Mouse (Mus musculus): ENCODE measurements around the gene Gm826. TPM values are rescaled to one million over a fixed set of nuclear protein-coding genes. Genes with fewer than 3 reads are reported as not detected.

Gm826 gene
- polyA plus RNA-seq, 1 experiment: 0.58 TPM

DNA sequence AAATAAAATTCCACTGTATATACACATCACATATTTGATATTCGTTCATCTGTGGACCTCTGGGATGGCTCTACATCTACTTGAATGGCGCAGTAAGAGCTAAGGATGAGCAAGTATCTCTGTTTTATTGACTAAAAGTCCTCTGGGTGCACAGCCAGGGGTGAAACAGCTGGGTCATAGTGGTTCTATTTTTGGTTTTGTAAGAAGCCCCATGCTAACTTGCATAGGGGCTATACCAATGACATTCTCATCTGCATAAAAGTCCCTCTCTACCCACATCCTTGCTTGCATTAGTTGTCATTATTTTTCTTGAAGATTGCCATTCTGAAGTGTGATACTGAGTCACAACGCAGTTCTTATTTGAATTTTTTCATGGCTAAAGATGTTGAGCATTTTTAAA lies 28.9 kb downstream of the Gm826 start:
- TF ChIP-seq CTCF (IDR thresholded peaks at IDR 0.05; ENCODE audit: insufficient read depth, low read length) (no peak), POLR2A (IDR thresholded peaks at IDR 0.05; ENCODE audit: borderline replicate concordance, extremely low read depth, low read depth, low read length) (no peak)

DNA sequence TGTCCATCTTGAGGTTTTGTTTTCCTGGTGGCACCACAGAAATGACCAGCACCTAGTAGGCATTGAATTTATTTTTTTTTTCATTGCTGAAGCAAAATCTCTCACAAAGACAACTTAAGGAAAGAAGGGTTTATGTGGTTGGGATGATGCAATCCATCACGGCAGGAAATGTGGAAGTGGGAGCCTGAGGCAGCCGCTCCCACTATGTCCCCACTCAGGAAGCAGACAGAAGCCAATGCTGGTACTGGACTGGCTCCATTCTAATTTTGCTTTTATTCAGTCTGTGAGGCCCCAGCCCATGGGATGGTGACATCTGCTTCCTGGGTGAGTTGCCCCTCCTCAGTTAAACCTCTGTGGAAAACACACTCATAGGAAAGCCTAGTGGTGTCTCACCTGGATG lies 30.0 kb downstream of the Gm826 start:
- TF ChIP-seq CTCF (IDR thresholded peaks at IDR 0.05; ENCODE audit: insufficient read depth, low read length): no peak
- TF ChIP-seq POLR2A (IDR thresholded peaks at IDR 0.05; ENCODE audit: borderline replicate concordance, extremely low read depth, low read depth, low read length): no peak
- Histone ChIP-seq H3K4me1 (ENCODE audit: control insufficient read depth, insufficient read depth, low read length) (no peaks in the 10 kb centered on the region), H3K4me3 (replicated peaks; ENCODE audit: extremely low read depth, low read depth, low read length) (no peak overlapping the region)
- no peak for DNase-seq
- 45% methylated on average over 2 of the region's 2 CpGs for WGBS

More for the DNA sequence above, 28.9 kb downstream of the Gm826 start:
- 87% methylated on average over 3 of the region's 3 CpGs for WGBS
- H3K4me3 ChIP-seq (replicated peaks; ENCODE audit: extremely low read depth, low read depth, low read length): no peak overlapping the region
- H3K4me1 ChIP-seq (ENCODE audit: control insufficient read depth, insufficient read depth, low read length): no peaks in the 10 kb centered on the region
- DNase-seq: no peak

DNA sequence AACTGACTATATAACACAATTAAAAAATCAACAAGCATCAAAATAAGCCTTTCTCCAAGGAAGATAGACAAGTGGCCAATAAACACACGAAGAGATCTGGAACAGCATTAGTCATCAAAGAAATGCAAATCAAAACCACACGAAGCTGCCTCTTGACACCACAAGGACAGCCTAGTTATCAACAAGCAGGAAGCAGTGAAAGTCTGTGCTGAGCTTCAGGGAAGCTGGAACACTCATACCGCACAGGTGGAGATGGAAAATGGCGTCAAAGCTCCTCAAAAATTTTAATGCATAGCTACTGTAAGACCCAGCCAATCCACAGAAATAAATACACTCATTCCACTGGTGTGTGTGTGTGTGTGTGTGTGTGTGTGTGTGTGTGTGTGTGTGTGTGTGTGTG lies 31.9 kb downstream of the Gm826 start:
- no peaks in the 10 kb centered on the region for H3K4me1 ChIP-seq (ENCODE audit: control insufficient read depth, insufficient read depth, low read length)
- 63% methylated on average over 4 of the region's 4 CpGs for WGBS

DNA sequence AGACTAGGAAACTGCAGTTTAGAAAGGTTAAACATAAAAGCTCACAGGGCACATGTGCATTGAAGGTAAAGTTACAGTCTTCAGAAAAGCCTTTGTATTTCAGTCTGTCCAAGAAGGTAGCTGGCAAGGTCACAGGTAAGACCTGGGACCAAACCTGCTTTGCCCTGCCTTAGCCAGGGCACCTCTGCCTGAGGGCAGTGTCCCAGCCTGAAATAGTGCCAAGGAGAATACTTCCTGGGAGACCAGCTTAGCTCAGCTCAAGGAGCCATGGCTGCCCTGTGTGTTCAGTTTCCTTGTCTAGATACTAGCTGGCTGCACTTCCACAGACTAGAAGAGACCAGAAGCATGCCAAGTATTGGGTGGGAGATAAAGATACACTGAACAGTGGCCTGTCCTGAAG lies 35.4 kb downstream of the Gm826 start:
- TF ChIP-seq POLR2A (IDR thresholded peaks at IDR 0.05; ENCODE audit: borderline replicate concordance, extremely low read depth, low read depth, low read length) (no peak), CTCF (IDR thresholded peaks at IDR 0.05; ENCODE audit: insufficient read depth, low read length) (no peak)
- H3K4me3 ChIP-seq (replicated peaks; ENCODE audit: extremely low read depth, low read depth, low read length): no peak overlapping the region
- DNase-seq: no peak
- H3K4me1 ChIP-seq (ENCODE audit: control insufficient read depth, insufficient read depth, low read length): no peaks in the 10 kb centered on the region

More for the DNA sequence above, 31.9 kb downstream of the Gm826 start:
- TF ChIP-seq CTCF (IDR thresholded peaks at IDR 0.05; ENCODE audit: insufficient read depth, low read length) (no peak), POLR2A (IDR thresholded peaks at IDR 0.05; ENCODE audit: borderline replicate concordance, extremely low read depth, low read depth, low read length) (no peak)
- H3K4me3 ChIP-seq (replicated peaks; ENCODE audit: extremely low read depth, low read depth, low read length): no peak overlapping the region
- DNase-seq: no peak

DNA sequence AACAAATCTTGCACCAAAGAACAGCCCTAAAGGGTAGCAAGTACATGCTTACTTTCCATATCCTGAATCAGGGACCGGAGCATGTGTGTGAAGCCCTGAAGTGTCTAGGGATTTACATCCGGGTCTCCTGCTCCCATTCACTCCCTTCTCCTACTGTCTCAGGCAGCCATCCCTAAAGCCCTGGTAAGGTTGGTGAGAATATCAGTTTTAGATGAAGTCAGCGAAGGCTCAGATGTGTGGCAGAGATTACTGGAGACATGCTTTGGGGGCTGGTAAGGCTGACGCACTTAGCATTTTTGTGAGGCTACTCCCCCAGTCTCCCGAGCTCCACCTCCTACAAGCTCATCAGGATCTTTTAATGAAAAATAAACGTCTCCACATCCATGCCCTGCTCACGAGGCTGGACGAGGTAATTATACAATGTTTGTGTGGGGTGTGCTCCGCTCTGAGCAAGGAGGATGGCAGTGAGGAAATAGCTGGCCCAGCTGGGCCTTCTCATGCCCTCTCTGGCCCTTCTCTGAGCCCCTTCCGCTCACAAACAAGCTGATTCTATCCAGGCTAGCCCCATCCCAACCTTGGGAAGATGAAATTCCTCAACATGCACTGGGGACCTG lies 45.3 kb downstream of the Gm826 start:
- 63% methylated on average over 10 of the region's 10 CpGs for WGBS
- TF ChIP-seq CTCF (IDR thresholded peaks at IDR 0.05; ENCODE audit: insufficient read depth, low read length) (no peak), POLR2A (IDR thresholded peaks at IDR 0.05; ENCODE audit: borderline replicate concordance, extremely low read depth, low read depth, low read length) (no peak)
- no peak for DNase-seq
- no peaks in the 10 kb centered on the region for H3K4me1 ChIP-seq (ENCODE audit: control insufficient read depth, insufficient read depth, low read length)
- H3K4me3 ChIP-seq (replicated peaks; ENCODE audit: extremely low read depth, low read depth, low read length): no peak overlapping the region

DNA sequence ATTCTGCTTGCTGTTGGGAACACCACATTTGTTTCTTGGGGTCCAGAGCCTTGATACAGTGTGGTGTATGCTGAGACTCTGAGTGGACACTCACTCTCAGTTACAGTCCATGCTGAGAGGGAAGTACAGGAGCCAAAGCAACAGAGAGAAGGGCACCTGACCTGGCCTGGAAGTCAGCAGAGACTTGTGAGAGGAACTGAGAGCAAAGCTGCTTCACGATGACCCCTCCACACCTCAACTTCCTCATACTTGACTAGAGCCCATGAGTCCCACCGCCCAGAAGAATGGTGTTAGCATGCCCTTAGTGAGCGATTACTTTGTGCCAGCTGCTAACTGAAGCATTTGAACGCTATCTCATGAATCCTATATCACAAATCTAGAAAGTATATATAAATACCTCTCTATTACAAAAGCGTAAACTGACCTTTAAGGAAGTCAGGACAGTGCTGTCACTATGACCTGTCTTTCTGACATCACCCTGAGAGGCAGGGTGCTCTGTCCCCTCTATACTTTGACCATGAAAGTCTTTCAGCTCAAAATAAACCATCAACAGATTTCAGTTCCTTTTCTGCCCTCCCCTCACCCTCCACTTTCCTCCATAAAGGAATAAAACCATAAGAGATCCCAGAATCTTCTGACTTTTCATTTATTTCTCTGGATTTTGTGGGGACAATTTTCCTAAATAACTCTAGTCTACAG lies 57.9 kb downstream of the Gm826 start:
- DNase-seq: no peak
- WGBS: 71% methylated on average over 5 of the region's 5 CpGs
- Histone ChIP-seq H3K4me1 (ENCODE audit: control insufficient read depth, insufficient read depth, low read length) (no peaks in the 10 kb centered on the region), H3K4me3 (replicated peaks; ENCODE audit: extremely low read depth, low read depth, low read length) (no peak overlapping the region)
- no peak for TF ChIP-seq CTCF (IDR thresholded peaks at IDR 0.05; ENCODE audit: insufficient read depth, low read length)

DNA sequence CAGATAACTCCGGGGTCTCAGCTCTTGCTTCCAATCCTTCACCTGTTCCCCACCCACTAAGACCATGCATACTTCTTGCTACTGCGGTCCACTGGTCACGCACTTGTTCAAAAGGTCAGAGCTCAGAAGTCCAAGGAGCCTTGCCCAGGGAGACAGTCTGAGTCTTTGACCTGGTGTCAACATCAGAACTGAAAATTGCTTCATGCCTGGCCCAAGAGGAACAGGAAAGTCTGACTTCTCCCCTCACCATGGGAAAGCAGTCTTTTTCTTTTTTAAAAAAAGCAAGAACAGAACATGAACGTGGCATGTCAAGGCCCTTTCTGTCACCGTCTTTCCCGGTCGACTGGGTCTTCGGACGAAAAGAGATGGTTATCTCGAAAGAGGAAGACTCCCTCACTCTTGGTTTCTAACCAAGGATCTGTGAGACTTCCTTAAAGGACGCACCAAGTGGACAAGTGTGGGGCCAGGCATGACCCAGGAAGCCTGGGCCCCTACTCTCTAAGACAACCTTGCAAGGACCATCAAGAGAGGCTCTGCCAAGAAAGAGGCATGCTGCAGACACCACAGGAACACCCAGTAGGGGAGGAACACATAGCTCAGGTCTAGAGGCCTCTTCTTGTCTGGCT lies 66.0 kb downstream of the Gm826 start:
- 77% methylated on average over 11 of the region's 11 CpGs for WGBS

DNA sequence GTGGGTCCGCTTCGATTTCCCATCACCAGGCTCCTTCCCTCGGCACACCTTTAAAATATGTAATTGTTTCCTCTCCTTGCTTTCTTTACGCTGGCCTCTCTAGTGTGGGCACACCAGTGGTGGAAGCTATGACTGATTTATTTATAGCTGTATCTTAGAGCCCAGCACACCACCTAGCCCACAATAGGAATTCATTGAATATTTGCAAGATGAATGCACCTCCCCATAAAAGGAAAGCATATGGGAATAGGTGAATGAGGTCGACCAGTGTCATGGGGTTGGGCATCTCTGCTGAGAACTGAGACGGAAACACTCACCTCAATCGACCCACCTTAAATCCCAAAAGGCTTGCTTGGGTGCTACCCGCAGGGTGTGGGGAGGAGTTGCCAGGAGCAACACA lies 70.1 kb downstream of the Gm826 start:
- no peak overlapping the region for H3K4me3 ChIP-seq (replicated peaks; ENCODE audit: extremely low read depth, low read depth, low read length)
- 83% methylated on average over 8 of the region's 8 CpGs for WGBS
- no peaks in the 10 kb centered on the region for H3K4me1 ChIP-seq (ENCODE audit: control insufficient read depth, insufficient read depth, low read length)
- no peak for TF ChIP-seq POLR2A (IDR thresholded peaks at IDR 0.05; ENCODE audit: borderline replicate concordance, extremely low read depth, low read depth, low read length)
- no peak for TF ChIP-seq CTCF (IDR thresholded peaks at IDR 0.05; ENCODE audit: insufficient read depth, low read length)
- no peak for DNase-seq

More for the DNA sequence above, 66.0 kb downstream of the Gm826 start:
- Histone ChIP-seq H3K4me3 (replicated peaks; ENCODE audit: extremely low read depth, low read depth, low read length) (no peak overlapping the region), H3K4me1 (ENCODE audit: control insufficient read depth, insufficient read depth, low read length) (no peaks in the 10 kb centered on the region)
- TF ChIP-seq CTCF (IDR thresholded peaks at IDR 0.05; ENCODE audit: insufficient read depth, low read length) (no peak), POLR2A (IDR thresholded peaks at IDR 0.05; ENCODE audit: borderline replicate concordance, extremely low read depth, low read depth, low read length) (no peak)
- no peak for DNase-seq

DNA sequence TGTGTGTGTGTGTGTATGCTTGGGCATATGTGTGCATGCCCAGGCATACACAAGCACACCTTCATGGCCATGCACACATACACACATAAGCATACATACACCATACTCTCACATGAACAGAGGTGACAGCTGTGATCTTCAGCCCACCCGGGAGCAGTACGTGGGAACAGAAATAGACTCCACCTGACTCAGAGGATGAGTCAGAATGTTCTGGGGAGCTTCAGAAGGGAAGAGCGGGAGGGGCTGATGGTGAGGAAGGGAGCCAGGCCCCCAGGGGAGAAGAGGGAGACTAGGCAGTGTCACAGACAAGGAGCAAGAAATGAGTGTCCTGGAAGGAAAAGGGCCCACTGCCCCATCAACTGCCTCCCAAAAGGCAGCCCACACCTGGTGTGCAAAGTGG lies 72.4 kb downstream of the Gm826 start:
- no peak for TF ChIP-seq POLR2A (IDR thresholded peaks at IDR 0.05; ENCODE audit: borderline replicate concordance, extremely low read depth, low read depth, low read length)
- H3K4me3 ChIP-seq (replicated peaks; ENCODE audit: extremely low read depth, low read depth, low read length): no peak overlapping the region
- H3K4me1 ChIP-seq (ENCODE audit: control insufficient read depth, insufficient read depth, low read length): no peaks in the 10 kb centered on the region
- WGBS: 78% methylated on average over 3 of the region's 3 CpGs
- DNase-seq: no peak

Other genes starting within 250 kb of the Gm826 start
- 5.3 and 5.4 TPM in 2 replicates for gene Mafb, start 32.9 kb upstream of the Gm826 start, polyA plus RNA-seq (2012; rRNA removed)